ENCODE assay signal across 7 mouse cellular contexts in the genomic region with DNA sequence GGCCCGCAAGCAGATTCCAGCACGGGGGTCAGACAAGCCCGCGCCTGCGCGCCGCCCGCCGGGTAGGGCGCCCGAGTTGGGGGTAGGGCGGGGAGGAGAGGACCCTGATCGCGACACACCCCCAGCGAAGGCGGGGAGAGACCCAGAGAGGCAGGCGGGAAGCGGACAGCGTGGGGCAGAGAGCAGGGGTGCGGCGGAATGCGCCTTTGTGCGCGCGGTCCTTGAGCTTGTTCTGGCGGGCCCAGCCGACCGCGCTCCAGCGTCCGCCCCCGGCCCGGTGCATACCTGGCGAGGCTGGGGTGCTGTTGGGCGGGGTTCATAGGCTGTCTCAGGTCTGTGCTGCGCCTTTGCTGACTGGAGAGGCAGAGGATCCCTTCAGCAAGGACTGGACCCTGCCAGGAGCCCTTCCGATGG. TPM values are rescaled to one million over a fixed set of nuclear protein-coding genes. Genes with fewer than 3 reads are reported as not detected.
DNase-seq lines count a peak whose midpoint lies in the region; ATAC-seq and TF ChIP-seq lines count a peak whose summit lies in the region.

No protein-coding gene starts in this region.

- no peaks in the 10 kb centered on the region for H3K9me3 ChIP-seq in heart, embryonic 16.5 days (replicated peaks; ENCODE audit: control insufficient read depth, low read length)
- H3K9me3 ChIP-seq in liver, embryonic 14.5 days (ENCODE audit: control insufficient read depth, low read length), result no peaks in the 10 kb centered on the region

- peak; percentile 66 for DNase-seq in urinary bladder, adult 2 months (ENCODE audit: low spot score)
- no peak for DNase-seq in urinary bladder, postnatal 10 days (ENCODE audit: low spot score)
- DNase-seq in liver, embryonic 14.5 days (ENCODE audit: low read depth in 3 of 3, low spot score in 3 of 3), result no peak
- DNase-seq in testis, postnatal 10 days (ENCODE audit: low spot score), result peak; percentile 62

- peaks cover 25% of the 10 kb centered on the region for H3K4me1 ChIP-seq in heart, embryonic 16.5 days (ENCODE audit: control insufficient read depth, insufficient read depth, low read length)
- H3K4me1 ChIP-seq in liver, embryonic 14.5 days (replicated peaks; ENCODE audit: control insufficient read depth in 2 of 2, insufficient read depth in 2 of 2, low read length in 1 of 2), result peaks cover 0 to 3% of the 10 kb centered on the region in 2 experiments; a peak in 2 of 4 replicates

- TF ChIP-seq CTCF in liver, embryonic 14.5 days (IDR thresholded peaks at IDR 0.05; ENCODE audit: low read depth), result no peak

- H3K4me2 ChIP-seq in heart, embryonic 16.5 days (ENCODE audit: low read depth, low read length), result peak overlapping the region; percentile 63
- peak overlapping the region; percentile 0 for H3K4me2 ChIP-seq in liver, embryonic 14.5 days (ENCODE audit: low read depth)

- no peak for TF ChIP-seq EP300 in liver, embryonic 14.5 days (IDR thresholded peaks at IDR 0.05; ENCODE audit: low read depth)

- peak; percentile 24; the same call in 1 of the 2 replicates for ATAC-seq in heart, embryonic 16.5 days (replicated peaks; ENCODE audit: extremely low read depth, insufficient read depth, low FRiP score)
- ATAC-seq in liver, embryonic 14.5 days (ENCODE audit: insufficient read depth), result no peak
- no peak for ATAC-seq in erythroblast, adult 5-6 weeks (replicated peaks; ENCODE audit: low FRiP score, poor library complexity, severe bottlenecking)
- ATAC-seq in monocyte, adult 5-6 weeks (replicated peaks; ENCODE audit: insufficient number of reproducible peaks, low FRiP score, low TSS enrichment, poor library complexity, severe bottlenecking), result no peak

- peaks cover 57% of the 10 kb centered on the region for H3K27me3 ChIP-seq in heart, embryonic 16.5 days (ENCODE audit: control insufficient read depth, insufficient read depth, low read length)
- H3K27me3 ChIP-seq in liver, embryonic 14.5 days (ENCODE audit: control insufficient read depth, insufficient read depth, low read length), result peaks cover 53% of the 10 kb centered on the region

- H3K9ac ChIP-seq in heart, embryonic 16.5 days (ENCODE audit: low read length), result peak overlapping the region; percentile 12
- no peak overlapping the region for H3K9ac ChIP-seq in liver, embryonic 14.5 days (replicated peaks)

- H3K27ac ChIP-seq in heart, embryonic 16.5 days (ENCODE audit: low read length), result no peak overlapping the region
- no peak overlapping the region for H3K27ac ChIP-seq in liver, embryonic 14.5 days

- peak overlapping the region; percentile 42 for H3K4me3 ChIP-seq in heart, embryonic 16.5 days (ENCODE audit: low read length)
- no peak overlapping the region for H3K4me3 ChIP-seq in liver, embryonic 14.5 days (ENCODE audit: insufficient read depth in 1 of 2, low read depth in 2 of 2, low read length in 2 of 2)

- 2% methylated on average over 37 of the region's 37 CpGs for WGBS in heart, embryonic 16.5 days
- WGBS in liver, embryonic 14.5 days (ENCODE audit: insufficient replicate concordance), result 3% methylated on average over 37 of the region's 37 CpGs

- H3K36me3 ChIP-seq in heart, embryonic 16.5 days (ENCODE audit: control insufficient read depth, insufficient read depth), result no peaks in the 10 kb centered on the region
- no peaks in the 10 kb centered on the region for H3K36me3 ChIP-seq in liver, embryonic 14.5 days (replicated peaks; ENCODE audit: control insufficient read depth, insufficient read depth, low read depth)

RNA-seq across cellular contexts. Expression of a gene that starts 9.6 kb away (rescaled TPM):
- polyA plus RNA-seq in urinary bladder, adult 2 months (2012; rRNA removed), result 3.4 and 4.1 TPM in 2 replicates
- 1.4 and 3.6 TPM in 2 replicates for polyA plus RNA-seq in heart, embryonic 16.5 days (2015; fragmentation: Nextera tagmentation; extraction: Ambion mirVana)
- polyA plus RNA-seq in liver, embryonic 14.5 days (2012; rRNA removed), result 0.30 and 0.51 TPM in 2 replicates
- 0.16 and 0.27 TPM in 2 replicates for polyA plus RNA-seq in liver, embryonic 14.5 days (2014; fragmentation: Nextera tagmentation; extraction: Ambion mirVana)
- 1.9 and 2.3 TPM in 2 replicates for total RNA-seq in erythroblast, adult 5-6 weeks (2015; ENCODE audit: low replicate concordance)
- 1.1 and 2.1 TPM in 2 replicates for total RNA-seq in erythroblast, adult 5-6 weeks (2017; ENCODE audit: low replicate concordance)
- 61.4 to 99.5 TPM (median 74.8 TPM) in 3 replicates for total RNA-seq in monocyte, adult 5-6 weeks (2017)

RNA-seq across cellular contexts. Expression of a gene that starts 48.4 kb away (rescaled TPM):
- polyA plus RNA-seq in urinary bladder, adult 2 months (2012; rRNA removed), result 17.0 and 22.2 TPM in 2 replicates
- 44.7 and 53.2 TPM in 2 replicates for polyA plus RNA-seq in heart, embryonic 16.5 days (2015; fragmentation: Nextera tagmentation; extraction: Ambion mirVana)
- 34.1 and 39.9 TPM in 2 replicates for polyA plus RNA-seq in liver, embryonic 14.5 days (2012; rRNA removed)
- polyA plus RNA-seq in liver, embryonic 14.5 days (2014; fragmentation: Nextera tagmentation; extraction: Ambion mirVana), result 61.3 and 66.9 TPM in 2 replicates
- 28.8 and 35.5 TPM in 2 replicates for total RNA-seq in erythroblast, adult 5-6 weeks (2015; ENCODE audit: low replicate concordance)
- 22.1 and 29.7 TPM in 2 replicates for total RNA-seq in erythroblast, adult 5-6 weeks (2017; ENCODE audit: low replicate concordance)
- total RNA-seq in monocyte, adult 5-6 weeks (2017), result 15.5 to 32.2 TPM (median 18.8 TPM) in 3 replicates

RNA-seq across cellular contexts. Expression of a gene that starts 52.0 kb away (rescaled TPM):
- polyA plus RNA-seq in urinary bladder, adult 2 months (2012; rRNA removed), result 42.7 and 62.7 TPM in 2 replicates
- polyA plus RNA-seq in heart, embryonic 16.5 days (2015; fragmentation: Nextera tagmentation; extraction: Ambion mirVana), result 4.0 and 5.4 TPM in 2 replicates
- 0.41 and 0.51 TPM in 2 replicates for polyA plus RNA-seq in liver, embryonic 14.5 days (2012; rRNA removed)
- 0.09 and 0.11 TPM in 2 replicates for polyA plus RNA-seq in liver, embryonic 14.5 days (2014; fragmentation: Nextera tagmentation; extraction: Ambion mirVana)
- total RNA-seq in erythroblast, adult 5-6 weeks (2015; ENCODE audit: low replicate concordance), result not detected in 2 replicates
- not detected in 2 replicates for total RNA-seq in erythroblast, adult 5-6 weeks (2017; ENCODE audit: low replicate concordance)
- total RNA-seq in monocyte, adult 5-6 weeks (2017), result 0.11 to 3.6 TPM (median 3.4 TPM) in 3 replicates

Comparison
In these comparisons a context has a peak if more than half of its experiments do, and no peak if none do; other contexts are left out.
1. DNase-seq: peak in urinary bladder, adult 2 months (single experiment) and testis, postnatal 10 days (single experiment); none in urinary bladder, postnatal 10 days (single experiment) and liver, embryonic 14.5 days (0 of 3).